12 mouse cellular contexts compared by ENCODE assay signal in genomic region chr2:146384582-146384981, GRCm38 (mm10).
A peak's percentile ranks its signal among the peaks of the same experiment; 100 is the strongest.
DNase-seq lines count a peak whose midpoint lies in the region; ATAC-seq and TF ChIP-seq lines count a peak whose summit lies in the region.
"Had no signal": no experiment of that assay in that cellular context is flagged by ENCODE, and none has a peak within 500 bp of the region (broad histone marks: within the 10 kb centered on the region; RNA-seq: fewer than 3 reads in every experiment).

No protein-coding gene starts in this region.

- TF ChIP-seq EP300 in stomach, postnatal 0 days (optimal IDR thresholded peaks at IDR 0.05), result no peak

- H3K4me3 ChIP-seq in hindbrain, embryonic 11.5 days (ENCODE audit: low read depth, low read length), result no peak overlapping the region
- H3K4me3 ChIP-seq in hindbrain, embryonic 16.5 days (ENCODE audit: low read length), result no peak overlapping the region
- H3K4me3 ChIP-seq in neural tube, embryonic 11.5 days (ENCODE audit: low read depth, low read length), result no peak overlapping the region
- no peak overlapping the region for H3K4me3 ChIP-seq in neural tube, embryonic 15.5 days (replicated peaks)
- H3K4me3 ChIP-seq in stomach, postnatal 0 days (ENCODE audit: low read depth, low read length), result no peak overlapping the region
- H3K4me3 ChIP-seq: embryonic facial prominence, embryonic 12.5 days had no signal

- H3K4me2 ChIP-seq in hindbrain, embryonic 11.5 days (replicated peaks; ENCODE audit: low read depth, low read length), result no peak overlapping the region
- H3K4me2 ChIP-seq in hindbrain, embryonic 16.5 days (ENCODE audit: low read length), result no peak overlapping the region
- no peak overlapping the region for H3K4me2 ChIP-seq in neural tube, embryonic 11.5 days (ENCODE audit: low read depth)
- no peak overlapping the region for H3K4me2 ChIP-seq in neural tube, embryonic 15.5 days
- H3K4me2 ChIP-seq in stomach, postnatal 0 days (replicated peaks; ENCODE audit: low read depth), result no peak overlapping the region
- H3K4me2 ChIP-seq: embryonic facial prominence, embryonic 12.5 days had no signal

- H3K27ac ChIP-seq in hindbrain, embryonic 11.5 days (ENCODE audit: low read depth, low read length), result no peak overlapping the region
- no peak overlapping the region for H3K27ac ChIP-seq in hindbrain, embryonic 16.5 days (ENCODE audit: low read depth, low read length)
- no peak overlapping the region for H3K27ac ChIP-seq in neural tube, embryonic 11.5 days (ENCODE audit: low read depth, low read length)
- no peak overlapping the region for H3K27ac ChIP-seq in neural tube, embryonic 15.5 days (replicated peaks)
- no peak overlapping the region for H3K27ac ChIP-seq in stomach, postnatal 0 days (replicated peaks)
- H3K27ac ChIP-seq: embryonic facial prominence, embryonic 12.5 days had no signal

- no peaks in the 10 kb centered on the region for H3K9me3 ChIP-seq in hindbrain, embryonic 11.5 days (ENCODE audit: control insufficient read depth, low read length)
- no peaks in the 10 kb centered on the region for H3K9me3 ChIP-seq in hindbrain, embryonic 16.5 days (ENCODE audit: control insufficient read depth, low read length)
- no peaks in the 10 kb centered on the region for H3K9me3 ChIP-seq in neural tube, embryonic 11.5 days (ENCODE audit: control insufficient read depth, low read length)
- H3K9me3 ChIP-seq in neural tube, embryonic 15.5 days (replicated peaks), result no peaks in the 10 kb centered on the region
- H3K9me3 ChIP-seq in stomach, postnatal 0 days (ENCODE audit: control insufficient read depth, low read length), result no peaks in the 10 kb centered on the region
- H3K9me3 ChIP-seq: embryonic facial prominence, embryonic 12.5 days had no signal

- no peak for ATAC-seq in hindbrain, embryonic 11.5 days (ENCODE audit: low FRiP score)
- no peak for ATAC-seq in hindbrain, embryonic 16.5 days
- ATAC-seq in neural tube, embryonic 11.5 days (ENCODE audit: insufficient read depth, low FRiP score, low TSS enrichment), result no peak
- ATAC-seq in neural tube, embryonic 15.5 days (ENCODE audit: low FRiP score), result no peak
- no peak for ATAC-seq in stomach, postnatal 0 days (ENCODE audit: low FRiP score, low TSS enrichment)
- ATAC-seq in CD4-positive, CD25-positive, alpha-beta regulatory T cell, adult 4 months, result no peak

- 30% methylated on average over 1 of the region's 1 CpGs for WGBS in hindbrain, embryonic 11.5 days
- WGBS in hindbrain, embryonic 16.5 days, result 20% methylated on average over 1 of the region's 1 CpGs
- WGBS in neural tube, embryonic 11.5 days, result 14% methylated on average over 1 of the region's 1 CpGs
- WGBS in neural tube, embryonic 15.5 days, result 36% methylated on average over 1 of the region's 1 CpGs
- WGBS in stomach, postnatal 0 days, result 39% methylated on average over 1 of the region's 1 CpGs

- H3K4me1 ChIP-seq in hindbrain, embryonic 11.5 days (replicated peaks; ENCODE audit: control insufficient read depth, insufficient read depth, low read length), result no peaks in the 10 kb centered on the region
- H3K4me1 ChIP-seq in hindbrain, embryonic 16.5 days (ENCODE audit: control insufficient read depth, insufficient read depth, low read depth, low read length), result no peaks in the 10 kb centered on the region
- no peaks in the 10 kb centered on the region for H3K4me1 ChIP-seq in neural tube, embryonic 11.5 days (ENCODE audit: control insufficient read depth, insufficient read depth, low read length)
- no peaks in the 10 kb centered on the region for H3K4me1 ChIP-seq in neural tube, embryonic 15.5 days
- H3K4me1 ChIP-seq in stomach, postnatal 0 days (replicated peaks; ENCODE audit: control insufficient read depth, insufficient read depth), result no peaks in the 10 kb centered on the region
- H3K4me1 ChIP-seq: embryonic facial prominence, embryonic 12.5 days had no signal

- DNase-seq in hindbrain, embryonic 11.5 days (ENCODE audit: low spot score), result peak; percentile 42
- peak; percentile 25 for DNase-seq in neural tube, embryonic 11.5 days (ENCODE audit: low spot score)
- DNase-seq in embryo, embryonic 11 days, result peak; percentile 41
- no peak for DNase-seq in stomach, postnatal 0 days (ENCODE audit: low spot score)
- DNase-seq in left cerebral cortex, postnatal 25 days (ENCODE audit: low spot score in 2 of 2), result no peak
- DNase-seq: gastrocnemius, postnatal 10 days; lung, adult 2 months; thymus, adult 2 months had no signal

- intact Hi-C loops in left cerebral cortex, postnatal 25 days (cut with DNase I), result no loop called here

- peak; percentile 62 for TF ChIP-seq CTCF in stomach, postnatal 0 days (IDR thresholded peaks at IDR 0.05; ENCODE audit: low read depth)

- H3K27me3 ChIP-seq in hindbrain, embryonic 11.5 days (ENCODE audit: control insufficient read depth, insufficient read depth, low read length), result no peaks in the 10 kb centered on the region
- H3K27me3 ChIP-seq in hindbrain, embryonic 16.5 days (replicated peaks; ENCODE audit: control insufficient read depth, insufficient read depth, low read length), result no peaks in the 10 kb centered on the region
- H3K27me3 ChIP-seq in neural tube, embryonic 11.5 days (ENCODE audit: control insufficient read depth, insufficient read depth, low read length), result no peaks in the 10 kb centered on the region
- H3K27me3 ChIP-seq in neural tube, embryonic 15.5 days (replicated peaks), result no peaks in the 10 kb centered on the region
- no peaks in the 10 kb centered on the region for H3K27me3 ChIP-seq in stomach, postnatal 0 days (ENCODE audit: control insufficient read depth, insufficient read depth, low read length)
- H3K27me3 ChIP-seq: embryonic facial prominence, embryonic 12.5 days had no signal

- H3K9ac ChIP-seq in hindbrain, embryonic 11.5 days (ENCODE audit: low read depth, low read length), result no peak overlapping the region
- no peak overlapping the region for H3K9ac ChIP-seq in hindbrain, embryonic 16.5 days (ENCODE audit: low read depth, low read length)
- H3K9ac ChIP-seq in neural tube, embryonic 11.5 days (ENCODE audit: low read length), result no peak overlapping the region
- H3K9ac ChIP-seq in neural tube, embryonic 15.5 days (replicated peaks), result no peak overlapping the region
- H3K9ac ChIP-seq in stomach, postnatal 0 days (ENCODE audit: low read length), result no peak overlapping the region
- H3K9ac ChIP-seq: embryonic facial prominence, embryonic 12.5 days had no signal

- H3K36me3 ChIP-seq in hindbrain, embryonic 11.5 days (ENCODE audit: control insufficient read depth, insufficient read depth, low read length), result no peaks in the 10 kb centered on the region
- peaks cover 5% of the 10 kb centered on the region for H3K36me3 ChIP-seq in hindbrain, embryonic 16.5 days (ENCODE audit: control insufficient read depth, insufficient read depth, low read length)
- no peaks in the 10 kb centered on the region for H3K36me3 ChIP-seq in neural tube, embryonic 11.5 days (ENCODE audit: control insufficient read depth, insufficient read depth, low read length)
- peaks cover 7% of the 10 kb centered on the region; the same call in 1 of the 2 replicates for H3K36me3 ChIP-seq in neural tube, embryonic 15.5 days
- no peaks in the 10 kb centered on the region for H3K36me3 ChIP-seq in stomach, postnatal 0 days (ENCODE audit: control insufficient read depth, insufficient read depth, low read length)
- H3K36me3 ChIP-seq: embryonic facial prominence, embryonic 12.5 days had no signal

Comparison
In these comparisons a context has a peak if more than half of its experiments do, and no peak if none do; other contexts are left out.
1. DNase-seq: peak in hindbrain, embryonic 11.5 days (single experiment), neural tube, embryonic 11.5 days (single experiment) and embryo, embryonic 11 days (single experiment); none in stomach, postnatal 0 days (single experiment) and left cerebral cortex, postnatal 25 days (0 of 2).